Mouse (Mus musculus) heart, adult 8-10 months (tissue): ENCODE results near the gene Fam69a. TPM values are rescaled to one million over a fixed set of nuclear protein-coding genes. Genes with fewer than 3 reads are reported as not detected.
"Not testable (repeated sequence)": the region's sequence is repeated elsewhere in the genome, so short reads cannot be mapped to it uniquely, and the experiment has no call there.

ENCODE experiments used
- DNase-seq: peaks from one replicate; pipeline ENCODE4 v3.0.0; 2022; ENCODE audit warnings: low spot score
- total RNA-seq, 4 experiments: library from RNA; stranded (reverse); gene quantifications; 2 replicates each; pipeline ENCODE4 v1.2.4; 2022

The Fam69a gene
- total RNA-seq = 10 to 100 TPM in 3 of 4 experiments, 1 to 10 TPM in 1; 9.3 to 12.1 (median 11.2) TPM

DNA sequence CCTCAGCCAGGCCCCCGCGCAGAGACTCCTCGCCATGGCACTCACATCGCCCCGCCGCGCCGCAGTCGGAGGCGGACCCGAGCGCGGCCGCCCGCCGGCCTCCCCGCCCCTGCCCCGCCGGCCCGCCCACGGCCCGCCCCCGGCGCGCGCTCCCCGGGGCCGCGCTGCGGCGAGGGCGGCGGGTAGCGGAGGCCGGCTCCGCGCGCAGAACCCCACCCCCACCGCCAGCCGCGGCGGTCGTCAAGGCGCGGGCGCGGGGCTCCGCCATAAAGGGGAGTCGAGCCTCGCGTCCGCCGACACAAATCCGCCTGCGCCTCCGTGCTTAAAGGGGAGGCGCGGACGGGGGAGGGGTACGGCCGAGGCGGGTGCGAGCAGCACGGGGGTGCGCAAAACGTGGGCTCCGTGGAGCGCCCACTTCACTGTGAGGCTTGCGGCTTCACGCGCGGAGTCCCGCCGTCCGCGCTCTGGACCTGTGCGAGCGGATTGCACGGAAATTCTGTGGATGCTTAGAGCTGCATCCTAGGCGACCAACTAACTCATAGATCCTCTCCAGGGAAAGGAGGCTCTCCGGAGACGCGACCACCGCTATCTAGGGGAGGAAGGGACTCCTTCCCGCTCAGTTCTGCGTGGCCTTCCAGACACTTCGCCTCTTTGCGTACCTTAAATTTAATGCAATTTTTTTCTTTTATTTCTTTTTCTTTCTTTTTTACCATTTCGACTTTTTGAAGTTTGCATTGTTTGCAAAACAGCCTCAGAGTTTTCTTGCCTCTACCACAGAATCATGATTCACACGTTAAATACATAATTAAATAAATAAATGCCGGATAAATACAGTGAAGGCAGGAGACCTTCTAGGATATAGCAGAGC, at the start of gene Fam69a:
Fam69a (minus strand) TSS at position 119 of the 868 bp plus-strand sequence.
- DNase-seq = peak; percentile 55

GRCm38 (mm10) chr5:108035523-108035922, 48.6 kb upstream of the Fam69a start:
- no peak for DNase-seq

DNA sequence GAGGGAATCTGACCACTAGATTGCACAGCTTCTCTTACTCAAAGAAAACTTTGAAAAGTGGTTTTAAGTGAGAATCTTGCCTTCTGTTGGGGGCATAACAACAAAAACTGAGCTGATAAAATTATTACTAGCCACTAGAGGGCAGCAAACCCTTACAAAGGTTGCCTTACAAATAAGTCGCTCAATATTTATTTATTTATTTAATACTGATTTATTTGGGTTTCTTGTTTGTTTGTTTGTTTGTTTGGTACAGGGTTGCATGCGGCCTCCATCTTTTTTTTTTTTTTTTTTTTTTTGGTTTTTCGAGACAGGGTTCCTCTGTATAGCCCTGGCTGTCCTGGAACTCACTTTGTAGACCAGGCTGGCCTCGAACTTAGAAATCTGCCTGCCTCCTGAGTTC, 47.3 kb upstream of the Fam69a start:
- peak; percentile 59 for DNase-seq

DNA sequence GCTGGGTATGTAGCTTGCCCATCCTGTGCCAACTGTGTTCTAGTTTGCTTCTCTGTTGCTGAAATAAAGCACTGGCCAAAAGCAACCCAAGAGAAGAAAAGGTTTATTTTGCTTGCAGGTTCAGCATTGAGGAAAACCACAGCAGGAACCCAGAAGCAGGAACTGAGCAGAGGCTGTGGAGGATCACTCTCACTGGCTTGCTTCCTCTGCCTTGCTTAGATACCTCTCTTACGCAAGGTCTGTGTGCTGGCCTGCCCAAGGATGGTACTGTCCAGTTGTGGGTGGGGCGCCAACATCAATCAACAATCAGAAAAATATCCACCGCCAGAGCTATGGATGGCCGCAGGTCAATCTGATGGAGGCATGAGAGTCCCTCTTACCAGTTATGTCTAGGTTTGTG, 44.4 kb upstream of the Fam69a start:
- no peak for DNase-seq

GRCm38 (mm10) chr5:108029968-108030367, 43.1 kb upstream of the Fam69a start:
- no peak for DNase-seq

- DNase-seq = not testable (repeated sequence)
Measured at GRCm38 (mm10) chr5:108028797-108029536, 42.1 kb upstream of the Fam69a start.

DNA sequence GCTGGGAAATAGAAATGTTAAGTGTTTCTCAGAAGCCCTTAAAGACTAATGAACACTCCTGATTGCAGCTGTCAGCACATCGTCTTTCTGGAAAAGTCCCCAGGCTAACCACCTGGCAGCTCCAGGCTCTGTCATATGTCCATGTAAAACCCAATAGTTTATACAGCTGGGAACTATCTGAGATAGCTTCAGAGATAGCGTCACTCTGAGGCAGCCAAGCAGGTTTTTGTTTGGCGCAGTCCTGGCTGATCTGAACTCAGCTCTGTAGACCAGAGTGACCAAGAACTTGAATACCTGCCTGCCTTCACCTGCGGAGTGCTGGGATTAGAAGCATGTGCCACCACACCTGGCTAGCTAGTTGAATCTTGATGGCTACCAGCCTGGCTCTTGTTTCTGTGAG, 41.3 kb upstream of the Fam69a start:
- DNase-seq = no peak

DNA sequence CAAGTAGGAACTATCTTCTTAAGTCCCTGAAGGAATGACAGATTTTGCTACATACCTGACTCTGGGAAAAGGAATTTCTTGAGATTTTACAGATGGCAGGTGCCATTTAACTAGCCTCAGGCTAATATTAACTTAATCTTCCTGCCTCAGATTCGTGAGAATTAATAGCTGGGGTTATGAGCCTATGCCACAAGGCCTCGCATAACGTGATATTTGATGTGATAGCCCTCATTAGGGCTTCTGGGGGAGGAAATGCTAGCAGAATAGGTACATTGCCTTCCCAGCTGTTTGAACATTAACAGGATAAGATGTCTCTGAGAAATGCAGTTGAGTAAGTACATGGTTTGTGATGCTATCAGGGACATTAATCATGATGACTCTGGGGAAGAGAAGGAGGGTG, 34.5 kb upstream of the Fam69a start:
- no peak for DNase-seq

DNA sequence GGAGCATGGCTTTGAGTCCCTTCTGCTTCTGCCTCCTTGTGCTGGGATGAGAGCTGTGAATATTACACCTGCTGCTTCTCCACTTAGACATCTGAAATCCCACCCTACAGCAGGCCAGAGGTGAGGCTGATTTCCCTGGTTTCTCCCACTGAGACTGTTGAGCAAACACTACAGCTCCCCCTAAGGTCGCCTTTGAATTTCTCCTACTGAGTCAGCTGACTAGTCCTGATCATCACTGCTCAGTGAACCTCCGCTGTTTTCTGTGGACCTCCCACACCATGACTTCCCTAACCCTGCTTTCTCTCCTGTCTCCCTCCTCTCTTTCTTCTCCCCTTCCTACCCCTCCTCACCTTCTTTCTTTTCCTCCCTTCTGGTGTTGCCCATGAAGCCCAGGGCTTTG, 32.5 kb upstream of the Fam69a start:
- no peak for DNase-seq

DNA sequence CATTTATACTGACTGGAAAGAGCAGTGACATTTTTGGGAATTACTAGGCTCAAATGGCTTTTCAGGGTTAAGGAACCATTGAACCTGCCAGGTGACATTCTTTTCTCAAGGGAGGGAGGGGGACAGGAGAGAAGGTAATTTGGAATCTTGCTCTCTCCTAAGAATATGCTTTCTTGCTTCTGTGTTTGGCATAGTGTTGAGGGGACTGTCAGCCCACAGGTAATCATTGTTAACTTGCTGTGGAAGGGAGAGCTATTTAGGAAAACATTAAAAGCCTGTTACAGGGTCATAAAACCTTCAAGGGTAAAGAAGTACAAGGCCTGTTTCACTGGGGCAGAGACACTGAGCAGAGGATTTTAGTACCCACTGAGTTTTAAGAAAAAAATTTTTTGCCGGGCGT, 30.3 kb upstream of the Fam69a start:
- no peak for DNase-seq

GRCm38 (mm10) chr5:108015422-108015821, 28.5 kb upstream of the Fam69a start:
- DNase-seq = peak; percentile 75

- no peak for DNase-seq
Measured at GRCm38 (mm10) chr5:108014173-108014572, 27.3 kb upstream of the Fam69a start.

GRCm38 (mm10) chr5:108009721-108010120, 22.8 kb upstream of the Fam69a start:
- no peak for DNase-seq

GRCm38 (mm10) chr5:108005134-108005533, 18.2 kb upstream of the Fam69a start:
- no peak for DNase-seq

DNA sequence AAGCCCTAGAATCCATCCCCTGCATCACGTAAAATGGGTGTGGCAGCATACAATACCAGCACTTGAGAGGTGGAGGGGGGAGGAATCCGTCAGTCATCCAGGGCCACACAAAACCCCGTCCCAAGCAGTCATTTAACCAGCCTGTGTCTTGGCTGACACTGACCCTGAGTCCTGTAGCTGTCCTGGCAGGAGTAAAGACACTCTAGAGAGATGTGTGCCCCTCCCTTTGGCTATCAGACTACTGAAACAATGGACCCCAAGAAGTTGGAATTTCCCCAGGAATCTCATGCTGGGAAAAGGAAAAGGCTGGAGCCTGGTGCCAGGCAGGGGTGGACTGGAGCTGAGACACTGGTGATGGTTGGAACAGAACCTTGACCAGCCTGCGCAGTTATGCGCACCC, 15.8 kb upstream of the Fam69a start:
- DNase-seq = no peak

- DNase-seq = peak; percentile 50
Measured at GRCm38 (mm10) chr5:108000776-108001548, 14.1 kb upstream of the Fam69a start.

DNA sequence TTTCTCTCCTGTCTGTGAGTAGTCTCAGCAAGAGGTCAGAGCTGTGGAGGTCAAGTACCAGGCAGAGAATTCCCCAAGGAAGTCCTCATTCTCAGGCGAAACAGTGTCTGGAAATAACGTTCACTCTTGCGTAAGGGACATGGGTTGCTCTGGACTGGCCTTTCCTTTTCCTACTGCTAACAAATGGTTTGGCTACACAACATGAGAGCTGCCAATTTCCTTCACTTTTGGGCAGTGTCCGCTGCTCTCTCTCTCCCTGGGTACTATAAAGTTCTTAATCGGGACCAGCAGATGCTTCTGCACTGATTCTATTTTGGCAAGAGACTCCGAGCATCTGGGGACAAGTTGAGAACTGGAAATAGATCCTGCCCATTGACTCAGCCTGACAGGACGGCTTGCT, 10.8 kb upstream of the Fam69a start:
- peak; percentile 66 for DNase-seq

GRCm38 (mm10) chr5:107995936-107996335, 9.1 kb upstream of the Fam69a start:
- DNase-seq = no peak

DNA sequence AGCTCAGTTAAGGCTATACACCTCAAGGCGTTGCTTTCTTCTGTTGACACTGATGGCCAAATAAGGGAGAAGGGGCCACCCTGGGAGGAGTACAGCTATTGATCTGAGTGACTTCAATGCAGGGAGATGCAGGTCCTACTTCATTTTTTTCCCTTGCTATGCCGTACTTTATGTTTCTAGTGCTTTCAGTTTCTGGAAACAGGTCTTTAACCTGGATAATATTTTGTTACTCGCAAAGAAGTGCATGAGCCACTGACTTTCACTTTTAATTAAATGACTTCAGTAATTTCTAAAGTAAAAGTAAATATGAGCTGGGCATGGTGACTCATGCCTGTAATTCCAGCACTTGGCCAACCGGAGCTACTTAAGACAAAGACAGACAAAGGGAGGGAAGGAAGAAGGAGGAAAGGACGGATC, 958 bp upstream of the Fam69a start:
- peak; percentile 24 for DNase-seq

- peak; percentile 56 for DNase-seq
Measured at GRCm38 (mm10) chr5:107986255-107986966, 474 bp downstream of the Fam69a start.

- DNase-seq = no peak
Measured at GRCm38 (mm10) chr5:107983946-107984345, 2.9 kb downstream of the Fam69a start.
